Comparison of ENCODE assay signal across 26 mouse cellular contexts in genomic region chr13:8677174-8677573, GRCm38 (mm10).
"Had no signal": no experiment of that assay in that cellular context is flagged by ENCODE, and none has a peak within 500 bp of the region (broad histone marks: within the 10 kb centered on the region; RNA-seq: fewer than 3 reads in every experiment).

No protein-coding gene starts in this region.

- H3K4me1 ChIP-seq: heart, embryonic 13.5 days; heart, embryonic 15.5 days; intestine, embryonic 15.5 days; kidney, embryonic 15.5 days; limb, embryonic 10.5 days; limb, embryonic 12.5 days; liver, embryonic 13.5 days had no signal

- H3K9me3 ChIP-seq: heart, embryonic 13.5 days; heart, embryonic 15.5 days; hindbrain, embryonic 10.5 days; hindbrain, embryonic 12.5 days; intestine, embryonic 15.5 days; kidney, embryonic 15.5 days; limb, embryonic 10.5 days; limb, embryonic 12.5 days; liver, embryonic 13.5 days had no signal

- H3K27ac ChIP-seq: heart, adult 2 months; heart, embryonic 13.5 days; heart, embryonic 15.5 days; hindbrain, embryonic 10.5 days; hindbrain, embryonic 12.5 days; hindbrain, embryonic 14.5 days; intestine, embryonic 15.5 days; kidney, embryonic 15.5 days; kidney, postnatal 0 days; left cerebral cortex, adult 2 months; limb, embryonic 10.5 days; limb, embryonic 12.5 days; liver, embryonic 13.5 days had no signal

- DNase-seq: gastrocnemius, postnatal 10 days; gastrocnemius, postnatal 25 days; heart, adult 11 months; heart, adult 2 months; heart, postnatal 14 days; heart, postnatal 36 days; kidney, adult 2 months; kidney, adult 9 months; kidney, postnatal 14 days; kidney, postnatal 36 days; liver; liver, embryonic 13.5 days had no signal

- H3K9ac ChIP-seq: heart, embryonic 13.5 days; heart, embryonic 15.5 days; hindbrain, embryonic 12.5 days; hindbrain, embryonic 14.5 days; intestine, embryonic 15.5 days; kidney, embryonic 15.5 days; limb, embryonic 12.5 days; liver, embryonic 13.5 days had no signal

- H3K4me3 ChIP-seq: heart, adult 2 months; heart, embryonic 13.5 days; heart, embryonic 15.5 days; hindbrain, embryonic 10.5 days; hindbrain, embryonic 12.5 days; intestine, embryonic 15.5 days; kidney, embryonic 15.5 days; left cerebral cortex, adult 2 months; limb, embryonic 10.5 days; limb, embryonic 12.5 days; liver, embryonic 13.5 days had no signal

- ATAC-seq: hindbrain, embryonic 16.5 days; inflammation-experienced regulatory T-cells, adult 6 months; intestine, embryonic 15.5 days; intestine, postnatal 0 days had no signal

- H3K27me3 ChIP-seq: heart, embryonic 13.5 days; heart, embryonic 15.5 days; hindbrain, embryonic 12.5 days; intestine, embryonic 15.5 days; kidney, embryonic 15.5 days; limb, embryonic 12.5 days; liver, embryonic 13.5 days had no signal

- H3K36me3 ChIP-seq: heart, embryonic 13.5 days; heart, embryonic 15.5 days; hindbrain, embryonic 10.5 days; hindbrain, embryonic 12.5 days; intestine, embryonic 15.5 days; kidney, embryonic 15.5 days; limb, embryonic 10.5 days; limb, embryonic 12.5 days; liver, embryonic 13.5 days had no signal
